Mouse (Mus musculus) CH12.LX (cell line): ENCODE measurements at regions not wholly inside any gene's neighbourhood (a gene's known extent, or its start where the extent isn't known, plus 50 kb on each side); places are given as distances from the start of the nearest gene placed in this dataset.

Experiments
- DNase-seq: peaks from one replicate; pipeline ENCODE4 v3.0.0-alpha.2; 2013; ENCODE audit errors: extremely low read depth
- H3K27ac ChIP-seq: 2 replicates; pipeline ENCODE4 v1.5.1; 2012; ENCODE audit warnings: low read depth, mild to moderate bottlenecking, control low read depth, moderate library complexity; ENCODE audit not compliant: insufficient read depth
- H3K27me3 ChIP-seq: replicated peaks from 2 replicates; pipeline ENCODE3; 2012; ENCODE audit warnings: inconsistent platforms
- H3K36me3 ChIP-seq, 2 experiments: replicated peaks in 1 of 2; 2 replicates each; pipeline versions ENCODE3 to v1.6.1; 2012; ENCODE audit warnings: inconsistent platforms in 1 of 2, low read length in 1 of 2, mild to moderate bottlenecking in 1 of 2, mixed read lengths in 1 of 2, moderate library complexity in 1 of 2; ENCODE audit not compliant: control insufficient read depth in 1 of 2, insufficient read depth in 1 of 2
- H3K4me1 ChIP-seq, 2 experiments: 2 replicates each; pipeline ENCODE4 v1.6.1; 2012; ENCODE audit warnings: inconsistent platforms in 1 of 2, moderate library complexity in 1 of 2; ENCODE audit not compliant: insufficient read depth in 2 of 2, control insufficient read depth in 1 of 2
- H3K4me2 ChIP-seq: 2 replicates; pipeline ENCODE4 v1.6.1; 2012; ENCODE audit warnings: low read depth, mild to moderate bottlenecking, control low read depth; ENCODE audit not compliant: poor library complexity, insufficient read depth, severe bottlenecking
- H3K4me3 ChIP-seq, 3 experiments: fragments of 150-350 bp in 1 of 3; sonication (generic) in 1 of 3; replicated peaks in 1 of 3; 2 replicates each; pipeline versions ENCODE3 to v1.5.1; 2011 to 2012; ENCODE audit warnings: low read depth in 2 of 3, low read length in 2 of 3, mild to moderate bottlenecking in 2 of 3, moderate library complexity in 2 of 3, control low read depth in 1 of 3, improper control_type of control experiment in 1 of 3, inconsistent platforms in 1 of 3, mixed read lengths in 1 of 3; ENCODE audit not compliant: poor library complexity in 1 of 3
- H3K79me2 ChIP-seq: replicated peaks from 2 replicates; pipeline ENCODE4 v1.6.1; 2012; ENCODE audit warnings: mild to moderate bottlenecking, moderate library complexity; ENCODE audit not compliant: control insufficient read depth, poor library complexity, insufficient read depth, severe bottlenecking; ENCODE audit errors: extremely low read depth
- H3K9ac ChIP-seq: 2 replicates; pipeline ENCODE4 v1.6.1; 2012; ENCODE audit warnings: low read depth, mild to moderate bottlenecking, control low read depth, moderate library complexity; ENCODE audit not compliant: insufficient read depth
- H3K9me3 ChIP-seq: replicated peaks from 2 replicates; pipeline ENCODE3; 2012; ENCODE audit warnings: low read length, inconsistent platforms, mixed read lengths
- CHD1 ChIP-seq: IDR thresholded peaks from 2 replicates; pipeline ENCODE4 v1.6.1; 2012; ENCODE audit warnings: low read depth, low read length, improper control_type of control experiment, inconsistent platforms
- CHD2 ChIP-seq: IDR thresholded peaks from 2 replicates; pipeline ENCODE4 v1.6.1; 2011; ENCODE audit warnings: low read length, improper control_type of control experiment
- E2F4 ChIP-seq: IDR thresholded peaks from 2 replicates; pipeline ENCODE4 v1.6.1; 2011; ENCODE audit warnings: low read depth, low read length, improper control_type of control experiment; ENCODE audit not compliant: insufficient replicate concordance
- EP300 ChIP-seq: IDR thresholded peaks from 2 replicates; pipeline ENCODE4 v1.6.1; 2011; ENCODE audit warnings: low read length, improper control_type of control experiment
- ETS1 ChIP-seq: conservative IDR thresholded peaks from 2 replicates; pipeline ENCODE4 v1.6.1; 2012; ENCODE audit warnings: low read depth, mild to moderate bottlenecking, inconsistent platforms, low read length, improper control_type of control experiment, moderate library complexity
- GABPA ChIP-seq: IDR thresholded peaks from 2 replicates; pipeline ENCODE4 v1.6.1; 2012; ENCODE audit warnings: low read depth, low read length, improper control_type of control experiment, inconsistent platforms; ENCODE audit not compliant: insufficient replicate concordance
- JUN ChIP-seq: IDR thresholded peaks from 2 replicates; pipeline ENCODE4 v1.6.1; 2011; ENCODE audit warnings: low read depth, mild to moderate bottlenecking, low read length, improper control_type of control experiment, moderate library complexity; ENCODE audit not compliant: insufficient read depth
- JUND ChIP-seq: conservative IDR thresholded peaks from 2 replicates; pipeline ENCODE4 v1.6.1; 2011; ENCODE audit warnings: low read depth, low read length, improper control_type of control experiment
- KAT2A ChIP-seq: IDR thresholded peaks from 2 replicates; pipeline ENCODE4 v1.6.1; 2012; ENCODE audit warnings: low read length, improper control_type of control experiment, inconsistent platforms; ENCODE audit not compliant: insufficient replicate concordance
- MAFK ChIP-seq: IDR thresholded peaks from 2 replicates; pipeline ENCODE4 v1.6.1; 2011; ENCODE audit warnings: low read length, improper control_type of control experiment; ENCODE audit not compliant: insufficient replicate concordance
- MAX ChIP-seq: IDR thresholded peaks from 2 replicates; pipeline ENCODE4 v1.6.1; 2011; ENCODE audit warnings: low read length, improper control_type of control experiment
- MAZ ChIP-seq: IDR thresholded peaks from 2 replicates; pipeline ENCODE4 v1.6.1; 2012; ENCODE audit warnings: low read depth, mild to moderate bottlenecking, inconsistent platforms, low read length, improper control_type of control experiment, moderate library complexity
- MXI1 ChIP-seq: IDR thresholded peaks from 2 replicates; pipeline ENCODE4 v1.6.1; 2011; ENCODE audit warnings: mild to moderate bottlenecking, low read depth, low read length, improper control_type of control experiment
- PAX5 ChIP-seq: IDR thresholded peaks from 2 replicates; pipeline ENCODE4 v1.6.1; 2012; ENCODE audit warnings: low read length, inconsistent platforms, mixed read lengths
- POLR2A ChIP-seq: IDR thresholded peaks from 2 replicates; pipeline ENCODE4 v1.6.1; 2011; ENCODE audit warnings: low read depth, mild to moderate bottlenecking, improper control_type of control experiment, low read length
- POLR2AphosphoS2 ChIP-seq: IDR thresholded peaks from 2 replicates; pipeline ENCODE4 v1.6.1; 2011; ENCODE audit warnings: low read depth, low read length, improper control_type of control experiment
- SIN3A ChIP-seq: IDR thresholded peaks from 2 replicates; pipeline ENCODE4 v1.6.1; 2012; ENCODE audit warnings: low read length, improper control_type of control experiment, inconsistent platforms
- SMC3 ChIP-seq: IDR thresholded peaks from 2 replicates; pipeline ENCODE4 v1.6.1; 2011; ENCODE audit warnings: low read depth, low read length, improper control_type of control experiment
- USF1 ChIP-seq: IDR thresholded peaks from 2 replicates; pipeline ENCODE4 v1.6.1; 2014; ENCODE audit warnings: low read depth, mild to moderate bottlenecking, inconsistent platforms, low read length, improper control_type of control experiment
- USF2 ChIP-seq: conservative IDR thresholded peaks from 2 replicates; pipeline ENCODE4 v1.6.1; 2011; ENCODE audit warnings: low read depth, low read length, improper control_type of control experiment
- ZC3H11A ChIP-seq: IDR thresholded peaks from 2 replicates; pipeline ENCODE4 v1.6.1; 2012; ENCODE audit warnings: low read depth, mild to moderate bottlenecking, inconsistent platforms, low read length, improper control_type of control experiment
- ZMIZ1 ChIP-seq: IDR thresholded peaks from 2 replicates; pipeline ENCODE4 v1.6.1; 2012; ENCODE audit warnings: low read depth, mild to moderate bottlenecking, inconsistent platforms, low read length, improper control_type of control experiment
- ZNF384 ChIP-seq: IDR thresholded peaks from 2 replicates; pipeline ENCODE4 v1.6.1; 2012; ENCODE audit warnings: low read depth, low read length, improper control_type of control experiment, inconsistent platforms
- dilution Hi-C: fragments of 300-500 bp; cut with MboI; formaldehyde crosslinking; loops from 2 replicates; pipeline ENCODE4 v1.14.3; 2020; ENCODE audit warnings: low sequenced_read_pairs; ENCODE audit not compliant: extremely low pct_unique_long_range_greater_than_20kb, extremely low pct_ligation_motif_present
- in situ Hi-C: fragments of 300-500 bp; cut with MboI; formaldehyde crosslinking; loops from 3 replicates; pipeline ENCODE4 v1.14.3; 2019; ENCODE audit warnings: low sequenced_read_pairs, low pct_ligation_motif_present, low pct_unique_long_range_greater_than_20kb, mixed read lengths

- Histone ChIP-seq H3K4me3 (no peak overlapping the region), H3K9me3 (no peaks in the 10 kb centered on the region), H3K9ac (no peak overlapping the region), H3K4me1 (peaks cover 0 to 4% of the 10 kb centered on the region in 2 experiments; a peak in 2 of 4 replicates), H3K79me2 (no peaks in the 10 kb centered on the region), H3K27me3 (no peaks in the 10 kb centered on the region), H3K27ac (no peak overlapping the region), H3K4me2 (no peak overlapping the region), H3K36me3 (no peaks in the 10 kb centered on the region)
- in situ Hi-C loops, result no loop called here
- no peak for DNase-seq
- TF ChIP-seq JUN (no peak), EP300 (no peak), CHD2 (no peak), SMC3 (no peak), MXI1 (no peak), KAT2A (no peak), ZNF384 (no peak), USF1 (no peak), PAX5 (no peak), MAX (no peak), USF2 (no peak), CHD1 (no peak), SIN3A (no peak), GABPA (no peak), MAZ (no peak)
- dilution Hi-C loops, result no loop called here
Observed at GRCm38 (mm10) chr13:44019304-44019583, 234.7 kb downstream of the Cd83 start.

GRCm38 (mm10) chr13:44020851-44021250 is 236.3 kb downstream of the Cd83 start:
- no peaks in the 10 kb centered on the region for H3K27me3 ChIP-seq

More at GRCm38 (mm10) chr13:44020851-44021250, 236.3 kb downstream of the Cd83 start:
- no peaks in the 10 kb centered on the region for H3K36me3 ChIP-seq
- H3K79me2 ChIP-seq, result no peaks in the 10 kb centered on the region
- H3K4me3 ChIP-seq, result no peak overlapping the region
- dilution Hi-C loops, result no loop called here
- no peak overlapping the region for H3K9ac ChIP-seq
- H3K9me3 ChIP-seq, result no peaks in the 10 kb centered on the region
- no peak for DNase-seq
- in situ Hi-C loops, result no loop called here
- H3K27ac ChIP-seq, result no peak overlapping the region
- H3K4me2 ChIP-seq, result no peak overlapping the region
- TF ChIP-seq ZMIZ1 (no peak), ETS1 (no peak), E2F4 (no peak), POLR2A (no peak), POLR2AphosphoS2 (no peak), MAFK (no peak), SMC3 (no peak), ZC3H11A (no peak), JUND (no peak), MAZ (no peak)
- peaks cover 0 to 4% of the 10 kb centered on the region in 2 experiments; a peak in 2 of 4 replicates for H3K4me1 ChIP-seq
